Mouse (Mus musculus) heart, postnatal 0 days (tissue): ENCODE data around the gene Pdap1. TPM values are rescaled to one million over a fixed set of nuclear protein-coding genes. Genes with fewer than 3 reads are reported as not detected.
A peak's percentile ranks its signal among the peaks of the same experiment; 100 is the strongest.
"Not testable (repeated sequence)": the region's sequence is repeated elsewhere in the genome, so short reads cannot be mapped to it uniquely, and the experiment has no call there.

ENCODE experiments used
- ATAC-seq: fragments of 200-750 bp; cut with Nextera tagmentation; 2 replicates; pipeline ENCODE4 v1.8.0; 2017; ENCODE audit warnings: low read depth, moderate number of reproducible peaks, moderate library complexity; ENCODE audit not compliant: insufficient read depth
- DNase-seq: peaks from one replicate; pipeline ENCODE4 v3.0.0-alpha.2; 2016; ENCODE audit warnings: low spot score
- H3K27ac ChIP-seq: fragments of 300-500 bp; sonication (generic); 2 replicates; pipeline ENCODE4 v1.5.1; 2014; ENCODE audit warnings: low read depth, mild to moderate bottlenecking
- H3K27me3 ChIP-seq: fragments of 300-500 bp; sonication (generic); 2 replicates; pipeline ENCODE4 v1.6.1; 2014; ENCODE audit warnings: low read length, mixed read lengths; ENCODE audit not compliant: control insufficient read depth, insufficient read depth
- H3K36me3 ChIP-seq: fragments of 300-500 bp; sonication (generic); replicated peaks from 2 replicates; pipeline ENCODE4 v1.6.1; 2014; ENCODE audit warnings: low read length, mixed read lengths; ENCODE audit not compliant: control insufficient read depth, insufficient read depth
- H3K4me1 ChIP-seq: fragments of 300-500 bp; sonication (generic); 2 replicates; pipeline ENCODE4 v1.6.1; 2014; ENCODE audit warnings: antibody characterized with exemption; ENCODE audit not compliant: control insufficient read depth, insufficient read depth
- H3K4me2 ChIP-seq: fragments of 300-500 bp; sonication (generic); 2 replicates; pipeline ENCODE4 v1.6.1; 2014; ENCODE audit warnings: low read depth, mild to moderate bottlenecking, low read length, moderate library complexity
- H3K4me3 ChIP-seq: fragments of 300-500 bp; sonication (generic); 2 replicates; pipeline ENCODE4 v1.5.1; 2014; ENCODE audit warnings: low read depth, low read length
- H3K9ac ChIP-seq: fragments of 300-500 bp; sonication (generic); replicated peaks from 2 replicates; pipeline ENCODE4 v1.6.1; 2014; ENCODE audit warnings: low read depth, low read length, mixed read lengths
- H3K9me3 ChIP-seq: fragments of 300-500 bp; sonication (generic); replicated peaks from 2 replicates; pipeline ENCODE4 v1.6.1; 2016; ENCODE audit warnings: low read length; ENCODE audit not compliant: control insufficient read depth
- CTCF ChIP-seq: IDR thresholded peaks from 2 replicates; pipeline ENCODE4 v1.5.1; 2016; ENCODE audit warnings: antibody characterized with exemption, control low read depth, low read depth
- EP300 ChIP-seq: IDR thresholded peaks from 2 replicates; pipeline ENCODE4 v1.6.1; 2016; ENCODE audit warnings: antibody characterized with exemption, low read depth
- WGBS: fragments of 180-500 bp; shearing (Covaris S2); extraction: QIAGEN DNeasy Blood & Tissue Kit; methylation state at CpG from one replicate; pipeline ENCODE4 v1.1.7; 2014; 5-methylcytosine and 5-hydroxymethylcytosine counted together
- polyA plus RNA-seq: library from polyadenylated mRNA; unstranded; fragments of >200 nt; fragmentation: Nextera tagmentation; extraction: Ambion mirVana; gene quantifications from 2 replicates; pipeline ENCODE4 v1.2.1, GENCODE M21; 2015
- total RNA-seq: library from RNA; depleted of rRNA; stranded (reverse); fragments of >200 nt; gene quantifications from 2 replicates; pipeline ENCODE4 v1.2.3, GENCODE M21; 2014; ENCODE audit warnings: low replicate concordance

Pdap1 gene
- total and polyA plus RNA-seq, 2 experiments from 2014 or later, result 15.9 to 58.0 TPM

- Histone ChIP-seq H3K4me2 (no peak overlapping the region), H3K27ac (peak overlapping the region; percentile 48; the same call in 1 of the 2 replicates), H3K36me3 (peaks cover 93% of the 10 kb centered on the region), H3K9ac (no peak overlapping the region), H3K27me3 (no peaks in the 10 kb centered on the region), H3K4me1 (no peaks in the 10 kb centered on the region), H3K4me3 (no peak overlapping the region), H3K9me3 (no peaks in the 10 kb centered on the region)
- peak; percentile 29 for ATAC-seq
- TF ChIP-seq CTCF (no peak), EP300 (no peak)
- no peak for DNase-seq
- 68% methylated on average over 11 of the region's 11 CpGs for WGBS
Observed at GRCm38 (mm10) chr5:145130191-145130590, 9.8 kb downstream of the Pdap1 start.

- DNase-seq, H3K4me1 ChIP-seq, ATAC-seq, H3K4me2 ChIP-seq, H3K4me3 ChIP-seq, H3K27me3 ChIP-seq, H3K9me3 ChIP-seq, H3K9ac ChIP-seq: not testable (repeated sequence)
- H3K36me3 ChIP-seq, result peaks cover 93% of the 10 kb centered on the region
- peak overlapping the region; percentile 48; the same call in 1 of the 2 replicates for H3K27ac ChIP-seq
- 61% methylated on average over 6 of the region's 6 CpGs for WGBS
Observed at GRCm38 (mm10) chr5:145129773-145130172, 10.3 kb downstream of the Pdap1 start.

- H3K9ac ChIP-seq, result no peak overlapping the region
- DNase-seq (no peak), ATAC-seq (no peak)
- no peak overlapping the region for H3K27ac ChIP-seq
- peaks cover 93% of the 10 kb centered on the region for H3K36me3 ChIP-seq
- H3K27me3 ChIP-seq, result no peaks in the 10 kb centered on the region
- no peaks in the 10 kb centered on the region for H3K9me3 ChIP-seq
- WGBS, result 66% methylated on average over 4 of the region's 4 CpGs
- no peak overlapping the region for H3K4me3 ChIP-seq
- H3K4me2 ChIP-seq, result no peak overlapping the region
- H3K4me1 ChIP-seq, result no peaks in the 10 kb centered on the region
- no peak for TF ChIP-seq EP300
- TF ChIP-seq CTCF, result no peak
Observed at GRCm38 (mm10) chr5:145129124-145129523, 10.9 kb downstream of the Pdap1 start.

GRCm38 (mm10) chr5:145126580-145126979 lies 13.5 kb downstream of the Pdap1 start:
- TF ChIP-seq EP300, result no peak
- TF ChIP-seq CTCF, result no peak
- ATAC-seq, result no peak
- WGBS, result 93% methylated on average over 9 of the region's 9 CpGs

GRCm38 (mm10) chr5:145123396-145123795 lies 16.6 kb downstream of the Pdap1 start:
- no peak overlapping the region for H3K4me3 ChIP-seq
- DNase-seq, result no peak
- TF ChIP-seq CTCF (no peak), EP300 (no peak)
- no peak overlapping the region for H3K4me2 ChIP-seq
- no peaks in the 10 kb centered on the region for H3K27me3 ChIP-seq
- 0 out of 2 replicates have a peak, but pooled peaks cover 5% of the 10 kb centered on the region for H3K4me1 ChIP-seq
- no peak overlapping the region for H3K9ac ChIP-seq
- 93% methylated on average over 19 of the region's 19 CpGs for WGBS
- H3K27ac ChIP-seq, result no peak overlapping the region
- no peaks in the 10 kb centered on the region for H3K9me3 ChIP-seq
- peaks cover 61% of the 10 kb centered on the region for H3K36me3 ChIP-seq
- no peak for ATAC-seq

More at GRCm38 (mm10) chr5:145126580-145126979, 13.5 kb downstream of the Pdap1 start:
- Histone ChIP-seq H3K27ac (no peak overlapping the region), H3K9me3 (no peaks in the 10 kb centered on the region), H3K27me3 (no peaks in the 10 kb centered on the region), H3K4me2 (no peak overlapping the region), H3K4me1 (no peaks in the 10 kb centered on the region), H3K4me3 (no peak overlapping the region), H3K9ac (no peak overlapping the region), H3K36me3 (peaks cover 88% of the 10 kb centered on the region)
- no peak for DNase-seq

GRCm38 (mm10) chr5:145120921-145121320 lies 19.1 kb downstream of the Pdap1 start:
- Histone ChIP-seq H3K4me3 (no peak overlapping the region), H3K4me1 (0 out of 2 replicates have a peak, but pooled peaks cover 5% of the 10 kb centered on the region), H3K27me3 (no peaks in the 10 kb centered on the region), H3K36me3 (peaks cover 38% of the 10 kb centered on the region), H3K27ac (peak overlapping the region; percentile 52), H3K4me2 (no peak overlapping the region), H3K9me3 (no peaks in the 10 kb centered on the region), H3K9ac (no peak overlapping the region)
- peak; percentile 25; the same call in 1 of the 2 replicates for ATAC-seq
- peak; percentile 41; the same call in 1 of the 2 replicates for TF ChIP-seq EP300
- TF ChIP-seq CTCF, result no peak
- 53% methylated on average over 7 of the region's 7 CpGs for WGBS
- no peak for DNase-seq
